Mouse (Mus musculus) retina, embryonic 14.5 days (tissue): ENCODE results near the gene Tom1l1.
"Not testable (repeated sequence)": the region's sequence is repeated elsewhere in the genome, so short reads cannot be mapped to it uniquely, and the experiment has no call there.

Experiments
- DNase-seq: peaks from one replicate; pipeline ENCODE4 v3.0.0-alpha.2; 2015; ENCODE audit warnings: low spot score

The Tom1l1 gene

DNA sequence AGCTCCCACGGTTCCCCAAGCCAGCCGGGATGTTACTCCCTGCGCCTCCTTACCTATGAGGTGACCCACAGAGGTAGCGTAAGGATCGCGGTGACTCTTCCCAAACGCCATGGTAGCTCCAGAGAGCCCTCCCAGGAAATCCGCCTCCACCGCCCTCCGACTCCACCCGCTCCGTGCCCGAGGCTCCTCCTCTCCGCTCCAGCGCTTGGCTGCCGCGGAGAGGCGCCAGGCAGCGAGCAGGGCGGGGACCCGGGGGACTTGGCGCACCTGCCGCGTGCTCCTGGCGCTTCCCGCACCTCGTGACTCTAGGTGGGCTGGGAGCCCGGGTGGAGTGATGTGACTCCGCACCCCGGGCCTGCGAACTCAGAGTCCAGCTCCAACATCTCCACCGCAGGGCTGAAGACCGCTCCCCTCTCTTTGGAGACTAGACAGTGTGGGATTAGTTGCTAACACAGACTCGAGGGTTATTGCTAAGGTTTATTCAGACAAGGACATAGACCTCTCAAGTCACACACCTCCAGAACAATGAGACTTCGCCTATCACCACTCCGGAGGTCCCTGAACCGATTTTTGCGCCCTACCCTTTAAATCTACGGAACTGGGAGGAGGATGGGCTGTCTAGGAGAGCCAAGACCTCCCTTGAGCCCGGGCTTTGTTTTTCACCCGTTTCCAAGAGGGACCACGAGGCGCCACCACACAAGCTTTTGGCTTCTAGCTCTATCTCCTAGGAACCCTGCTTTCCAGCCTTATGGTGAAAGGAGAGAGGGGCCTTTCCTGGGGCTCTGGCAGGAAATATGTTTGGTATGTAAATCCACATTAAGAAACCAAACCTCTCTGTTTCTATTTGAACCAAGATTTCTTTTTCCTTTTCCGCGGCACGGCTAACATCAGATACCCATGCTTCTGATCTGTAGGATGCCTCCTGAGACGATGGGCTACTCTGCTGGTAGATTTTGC lies at the start of gene Tom1l1:
TSS of gene Tom1l1 (minus strand) at position 907 of the 957 bp plus-strand sequence.
- DNase-seq, result peak; percentile 81

DNA sequence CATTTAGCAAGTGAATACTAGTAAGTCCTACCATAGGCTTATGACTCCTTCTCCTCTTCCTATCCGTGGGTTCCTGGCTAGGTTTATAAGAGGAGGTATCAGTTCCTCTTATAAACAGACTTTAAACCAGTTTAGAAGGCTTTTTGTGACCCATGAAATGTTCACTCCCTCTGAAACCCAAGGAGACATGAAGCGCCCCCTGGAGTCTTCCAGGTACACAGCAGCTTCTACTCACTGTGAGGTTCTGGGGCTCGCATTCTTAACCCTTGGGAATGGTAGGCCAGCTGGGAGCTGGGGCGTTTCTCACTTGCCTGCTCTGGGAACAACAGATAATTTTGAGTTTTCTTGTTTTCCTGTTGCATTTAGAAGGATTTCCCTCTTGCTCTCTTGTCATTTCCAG lies 45.4 kb upstream of the Tom1l1 start:
- no peak for DNase-seq

DNA sequence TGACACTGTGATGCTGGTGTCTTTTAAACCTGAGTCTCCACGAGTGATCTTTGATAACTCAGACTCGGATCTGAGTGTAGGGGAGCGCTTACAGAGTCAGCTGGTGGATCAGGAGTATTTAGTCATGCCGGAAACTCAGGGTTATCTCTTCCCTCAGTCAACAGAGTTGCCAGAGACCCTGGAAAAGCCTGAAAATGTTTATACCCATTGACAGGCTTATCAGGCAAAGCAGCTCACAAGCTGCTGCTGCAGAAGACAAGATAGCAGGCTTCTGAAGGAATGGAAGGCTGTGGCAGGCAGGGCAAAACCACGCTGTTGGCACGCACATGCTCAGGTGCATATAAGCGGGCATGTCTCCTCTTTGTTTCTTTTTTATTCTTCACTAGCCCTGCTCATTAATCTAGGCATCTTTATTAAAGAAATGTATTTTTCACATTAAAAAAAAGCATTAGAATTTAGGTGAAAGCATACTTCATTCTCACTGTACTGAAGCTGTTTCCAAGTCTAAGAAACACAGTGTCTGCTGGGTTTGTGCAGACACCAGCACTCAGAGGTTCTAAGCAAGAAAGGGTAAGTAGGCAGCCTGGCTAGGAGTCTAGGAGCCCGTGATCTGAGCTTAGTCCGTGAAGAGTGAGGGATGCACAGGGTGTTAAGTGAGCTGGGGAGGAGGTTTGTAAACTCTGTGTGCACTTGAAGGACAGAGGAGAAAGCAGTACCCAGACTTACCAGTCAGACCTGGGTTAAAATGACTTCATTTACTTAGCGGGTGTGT lies 39.4 kb upstream of the Tom1l1 start:
- DNase-seq, result no peak

DNA sequence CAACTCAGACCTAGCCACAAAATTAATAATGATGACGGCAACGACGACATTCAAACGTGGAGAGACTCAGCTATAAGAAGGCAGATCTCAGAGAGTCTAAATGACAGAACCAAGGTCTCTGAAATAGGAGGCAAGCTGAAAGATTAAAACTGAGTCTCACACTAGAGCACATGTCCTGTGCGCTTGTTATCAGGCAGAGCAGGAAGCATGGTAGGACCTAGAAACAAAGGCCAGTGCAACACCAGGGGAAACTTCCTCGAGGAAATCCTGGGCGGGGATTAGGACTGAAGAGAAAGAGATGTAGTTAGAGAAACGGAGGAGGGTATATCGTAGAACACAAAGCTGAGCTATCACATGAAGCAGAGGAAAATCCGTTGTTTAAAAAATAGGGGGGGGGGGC lies 38.6 kb upstream of the Tom1l1 start:
- DNase-seq, result no peak

DNA sequence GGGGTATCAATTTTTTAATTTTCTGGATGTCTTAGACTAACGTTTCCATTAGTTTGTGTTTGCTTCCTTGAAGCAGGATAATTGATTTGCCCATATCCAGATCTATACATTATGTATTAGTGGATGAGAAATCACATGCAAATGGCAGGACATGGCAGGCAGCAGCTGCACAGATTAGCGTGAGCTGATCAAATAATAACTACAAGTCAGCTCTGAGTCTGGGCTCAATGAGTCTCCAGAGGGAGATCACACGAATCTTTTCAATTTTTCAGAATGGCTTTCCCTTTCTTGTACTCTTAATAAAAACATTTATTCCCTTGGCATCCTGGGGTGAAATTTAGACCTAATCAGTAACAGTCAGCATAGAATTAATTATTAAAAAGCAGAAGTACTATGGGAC lies 34.1 kb upstream of the Tom1l1 start:
- DNase-seq, result no peak

DNA sequence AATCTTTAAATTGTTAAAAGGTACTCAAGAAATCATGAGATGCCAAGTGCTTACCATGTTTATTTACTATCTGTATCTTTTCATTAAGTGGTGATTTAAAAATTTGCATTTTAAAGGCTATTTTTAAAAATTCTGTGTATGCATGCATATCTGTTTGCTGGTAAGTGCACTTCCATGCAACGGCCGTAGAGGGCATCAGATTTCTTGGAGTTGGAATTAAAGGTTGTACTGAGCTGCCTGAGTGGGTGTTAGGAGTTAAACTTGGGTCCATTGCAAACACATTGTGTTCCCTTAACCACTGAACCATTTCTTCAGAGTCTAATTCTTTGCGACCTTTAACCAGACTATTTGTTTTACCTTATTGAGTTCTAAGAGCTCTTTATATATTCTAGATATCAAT lies 29.6 kb upstream of the Tom1l1 start:
- DNase-seq, result no peak

DNA sequence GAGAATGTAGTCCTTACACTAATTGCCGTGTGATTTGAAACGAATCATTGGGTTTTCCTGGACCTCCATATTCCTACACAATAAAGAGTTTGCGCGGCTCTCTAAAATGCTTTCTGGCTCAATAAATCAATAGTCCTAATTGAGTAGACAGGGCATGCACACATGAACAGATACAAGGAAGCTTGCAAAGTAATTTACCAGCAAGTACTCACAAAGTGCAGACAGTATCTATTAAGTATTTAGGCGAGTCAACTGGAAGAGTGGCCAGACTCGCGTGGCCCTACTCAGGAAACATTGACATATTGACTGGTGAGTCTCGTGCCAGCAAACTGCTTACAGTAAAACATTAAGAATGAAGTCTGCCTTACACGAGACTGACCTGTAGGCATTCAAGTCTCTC lies 23.4 kb upstream of the Tom1l1 start:
- peak; percentile 68 for DNase-seq

DNA sequence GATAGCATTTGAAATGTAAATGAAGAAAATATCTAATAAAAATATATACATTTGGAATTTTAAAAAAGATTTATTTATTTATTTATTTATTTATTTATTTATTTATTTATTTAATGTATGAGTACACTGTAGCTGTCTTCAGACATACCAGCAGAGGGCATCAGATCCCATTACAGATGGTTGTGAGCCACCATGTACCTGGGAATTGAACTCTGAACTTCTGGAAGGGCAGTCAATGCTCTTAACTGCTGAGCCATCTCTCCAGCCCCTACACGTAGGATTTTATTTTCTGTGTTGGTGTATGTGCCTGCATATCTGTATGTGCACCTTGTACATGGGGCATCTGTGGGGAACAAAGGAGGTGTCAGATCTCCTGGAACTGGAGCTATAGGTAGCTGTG lies 19.0 kb upstream of the Tom1l1 start:
- DNase-seq, result not testable (repeated sequence)

DNA sequence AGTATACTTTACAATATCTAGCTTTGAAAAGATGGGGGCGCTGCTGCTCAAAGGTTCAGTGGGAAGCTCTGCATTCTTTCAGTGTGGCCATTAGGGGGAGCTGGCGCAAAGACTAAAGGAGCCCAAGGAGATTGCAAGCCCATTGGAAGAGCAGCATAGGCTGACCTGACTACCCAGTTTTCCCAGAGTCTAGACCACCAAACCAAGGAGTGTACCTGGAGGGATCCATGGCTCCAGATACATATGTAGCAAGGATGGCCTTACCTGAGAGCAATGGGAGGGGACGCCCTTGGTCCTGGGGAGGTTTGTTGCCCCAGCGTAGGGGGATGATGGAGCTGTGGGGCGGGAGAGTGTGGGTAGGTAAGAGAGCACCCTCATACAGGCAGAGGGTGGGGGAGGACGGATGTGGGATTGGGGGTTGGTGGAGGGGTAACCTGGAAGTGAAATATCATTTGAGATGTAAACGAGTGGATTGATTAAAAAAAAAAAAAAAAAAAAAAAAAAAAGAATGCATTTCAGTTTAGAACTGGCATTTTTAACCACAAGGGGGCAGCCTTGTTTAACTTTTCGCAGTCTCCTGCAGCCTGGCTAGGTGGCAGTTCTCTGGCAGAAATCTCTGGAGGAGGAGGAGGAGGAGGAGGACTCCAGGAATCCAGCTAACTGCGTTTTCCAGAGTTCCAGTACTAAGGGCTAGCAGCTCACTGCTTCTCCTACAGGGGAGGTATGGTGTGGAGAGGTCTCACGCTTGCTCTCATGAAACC lies 9.5 kb upstream of the Tom1l1 start:
- DNase-seq, result peak; percentile 90

DNA sequence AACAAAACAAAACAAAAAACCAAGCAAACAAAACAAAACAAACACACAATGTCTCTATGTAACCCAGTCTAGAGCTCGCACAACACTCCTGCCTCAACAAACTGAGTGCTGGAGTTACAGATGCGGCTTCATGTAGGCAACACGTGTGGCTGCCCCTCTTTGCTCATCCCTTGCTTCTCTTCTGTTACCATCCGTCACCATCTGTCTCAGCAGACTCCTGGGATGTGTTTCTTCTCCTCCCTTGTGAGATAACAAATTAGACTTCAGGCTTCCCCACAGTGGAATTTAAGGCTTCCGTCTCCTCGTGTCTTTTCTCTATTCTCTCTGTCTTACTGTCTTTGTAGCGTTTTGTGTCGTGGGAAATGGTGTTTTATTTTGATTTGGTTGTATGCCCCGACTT lies 7.6 kb upstream of the Tom1l1 start:
- no peak for DNase-seq

DNA sequence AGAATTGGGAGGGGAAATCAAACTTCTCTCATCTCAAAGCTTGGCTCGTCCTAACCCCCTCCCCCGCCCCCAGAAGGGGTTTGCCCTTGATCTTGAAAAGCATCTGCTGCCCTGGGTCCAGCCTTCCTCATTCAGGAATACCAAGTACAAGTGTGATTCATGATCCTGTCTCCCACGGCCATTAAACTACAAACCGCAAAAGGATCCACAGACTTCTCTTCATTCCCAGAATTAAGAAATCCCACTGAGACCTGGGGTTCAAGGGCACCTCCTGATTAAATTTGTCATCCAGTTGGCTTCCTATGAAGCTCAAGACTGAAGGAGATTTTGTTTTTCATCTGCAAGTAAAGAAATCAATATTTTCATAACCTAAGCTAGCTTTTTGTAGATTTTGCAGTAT lies 6.0 kb upstream of the Tom1l1 start:
- DNase-seq, result no peak

DNA sequence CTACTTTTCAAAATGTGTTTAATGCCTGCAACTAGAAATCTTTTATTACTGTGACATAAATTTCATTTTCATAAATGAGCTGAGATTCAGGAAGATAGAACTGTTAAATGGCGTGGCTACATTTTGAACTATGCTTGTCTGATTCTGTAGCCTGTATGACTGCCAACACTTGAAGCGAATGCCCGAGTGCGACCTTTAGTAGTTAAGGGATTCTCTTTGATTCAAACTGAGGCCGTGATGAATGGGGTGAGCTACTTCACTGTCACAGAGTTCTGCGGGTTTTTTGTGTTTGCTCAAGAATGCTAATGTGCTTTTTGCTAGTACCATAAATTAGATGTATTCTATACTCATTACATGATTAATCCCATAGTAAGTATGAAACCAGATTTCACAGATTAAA lies 2.2 kb upstream of the Tom1l1 start:
- DNase-seq, result no peak

DNA sequence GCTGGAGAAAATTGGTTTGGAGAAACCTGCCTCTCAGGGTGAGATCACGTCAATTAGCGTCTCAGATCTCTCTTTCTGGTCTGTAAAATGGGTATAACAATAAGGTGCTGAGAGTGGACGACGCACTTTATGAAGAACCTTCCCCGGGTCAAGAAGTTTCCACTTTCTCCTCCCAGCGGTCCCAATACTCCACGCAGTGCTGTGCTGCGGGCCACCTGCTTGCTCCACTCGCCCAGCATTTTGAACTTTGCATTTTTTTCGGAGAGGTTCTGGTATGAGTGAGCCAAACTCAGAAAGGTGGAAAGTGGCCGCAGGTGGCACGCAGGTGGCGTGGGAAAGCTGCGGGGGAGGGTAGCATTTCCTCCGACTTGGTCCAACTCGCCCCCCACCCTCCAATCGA lies 1.1 kb downstream of the Tom1l1 start:
- DNase-seq, result no peak

DNA sequence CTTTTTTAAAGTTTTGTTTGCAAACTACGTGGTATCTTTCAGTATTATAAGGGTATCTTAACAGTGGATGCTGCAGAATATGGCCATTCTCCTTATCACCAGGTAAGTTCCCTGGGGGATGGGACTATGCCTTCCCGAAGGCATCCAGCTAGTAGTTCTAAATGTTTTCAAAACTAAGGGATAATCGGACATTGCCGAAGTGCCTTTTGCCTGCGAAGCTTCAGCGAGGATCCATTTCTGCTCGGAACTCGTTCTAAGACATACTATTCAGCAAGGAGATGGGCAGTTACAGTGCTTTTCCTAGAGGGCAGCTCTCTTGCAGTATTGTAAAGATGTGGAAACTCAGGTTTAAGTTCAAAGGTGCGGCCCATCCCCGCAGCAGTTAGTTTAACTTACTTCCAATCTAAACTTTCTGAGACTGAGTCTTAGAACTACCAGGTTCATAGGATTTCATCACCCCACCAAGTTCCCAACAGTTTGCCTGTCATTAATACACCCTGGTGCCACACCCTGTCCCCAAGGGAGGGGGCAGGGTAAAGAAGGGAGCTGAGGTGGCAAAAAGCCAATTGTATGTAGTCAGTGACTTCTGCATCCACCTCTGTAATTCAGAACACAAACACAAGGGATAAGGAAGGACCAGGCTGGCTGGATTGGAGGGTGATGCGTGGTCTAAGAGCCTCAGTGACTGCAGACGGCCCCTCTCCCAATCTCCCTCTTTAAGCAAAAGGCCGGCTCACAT lies 1.7 kb downstream of the Tom1l1 start:
- no peak for DNase-seq

DNA sequence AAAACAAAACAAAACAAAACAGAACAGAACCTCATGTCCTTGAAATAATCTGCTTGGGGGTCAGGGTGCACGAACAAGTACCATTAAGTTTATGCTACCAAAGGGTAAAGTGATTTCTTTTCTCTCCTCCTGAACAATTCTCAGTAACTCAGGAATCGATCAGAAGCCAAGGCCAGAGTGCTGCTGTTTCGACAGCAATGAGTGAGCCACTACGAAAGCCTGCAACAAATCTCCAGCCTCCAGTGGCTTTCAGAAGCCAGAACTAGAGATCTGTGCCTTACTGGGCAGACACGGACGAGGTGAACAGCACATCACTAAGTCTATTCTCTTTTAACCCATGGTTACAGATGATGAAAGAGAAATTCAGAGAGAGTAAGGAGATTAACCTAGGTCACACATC lies 3.0 kb downstream of the Tom1l1 start:
- DNase-seq, result no peak

DNA sequence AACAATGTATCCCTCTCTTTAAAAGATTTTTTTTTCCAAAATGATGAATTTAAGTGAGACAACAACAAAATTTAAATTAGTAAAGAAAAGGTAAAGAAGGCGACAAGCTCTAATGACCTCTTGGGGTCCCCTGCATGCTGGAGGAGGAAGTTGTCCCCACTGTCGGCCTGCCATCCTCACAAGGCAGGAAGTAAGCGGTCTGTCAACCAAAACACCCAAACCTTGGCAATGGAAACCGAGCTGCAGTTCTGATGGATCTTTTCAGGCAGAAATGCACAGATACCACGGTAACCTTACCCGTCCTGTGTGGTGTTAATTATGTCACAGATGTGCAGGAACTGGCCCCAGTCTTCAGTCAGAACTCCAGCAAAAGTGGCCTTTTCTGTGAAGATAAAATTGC lies 3.4 kb downstream of the Tom1l1 start:
- DNase-seq, result no peak

DNA sequence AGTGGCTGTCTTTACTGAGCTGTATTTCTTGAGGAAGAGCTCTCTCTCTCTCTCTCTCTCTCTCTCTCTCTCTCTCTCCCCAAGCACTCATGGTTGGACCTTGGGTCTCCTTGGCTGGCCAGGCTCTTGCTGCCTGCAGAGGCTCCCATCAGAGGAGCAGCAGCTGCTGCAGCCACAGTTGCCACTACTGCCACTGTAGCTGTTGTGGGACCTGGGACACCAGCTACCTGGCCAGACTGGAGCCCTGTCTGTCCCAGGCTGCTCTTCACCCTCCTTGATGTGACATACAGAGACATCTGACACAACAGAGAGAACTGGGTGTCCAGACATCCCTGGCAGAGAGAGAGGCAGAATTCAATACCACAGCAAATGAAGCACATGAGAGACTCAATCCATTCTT lies 7.0 kb downstream of the Tom1l1 start:
- DNase-seq, result no peak

DNA sequence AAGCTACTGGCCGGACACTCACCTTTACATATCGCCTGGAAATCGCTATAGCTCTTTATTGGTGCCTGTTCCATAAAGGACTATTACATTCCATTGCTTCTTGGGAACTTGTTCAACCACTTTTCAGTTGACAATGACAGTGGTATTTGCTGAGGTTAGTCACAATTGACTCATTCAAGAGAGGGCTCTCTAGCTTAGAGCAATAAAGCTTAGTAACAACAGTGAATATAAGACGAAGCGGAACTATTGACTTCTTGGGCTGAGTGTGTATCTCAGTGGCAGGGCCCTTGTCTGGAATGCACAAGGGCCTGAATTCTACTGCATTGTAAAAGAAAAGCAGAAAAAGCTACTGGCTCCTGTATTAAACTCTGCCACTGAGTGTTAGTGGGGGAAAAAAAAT lies 9.6 kb downstream of the Tom1l1 start:
- no peak for DNase-seq

DNA sequence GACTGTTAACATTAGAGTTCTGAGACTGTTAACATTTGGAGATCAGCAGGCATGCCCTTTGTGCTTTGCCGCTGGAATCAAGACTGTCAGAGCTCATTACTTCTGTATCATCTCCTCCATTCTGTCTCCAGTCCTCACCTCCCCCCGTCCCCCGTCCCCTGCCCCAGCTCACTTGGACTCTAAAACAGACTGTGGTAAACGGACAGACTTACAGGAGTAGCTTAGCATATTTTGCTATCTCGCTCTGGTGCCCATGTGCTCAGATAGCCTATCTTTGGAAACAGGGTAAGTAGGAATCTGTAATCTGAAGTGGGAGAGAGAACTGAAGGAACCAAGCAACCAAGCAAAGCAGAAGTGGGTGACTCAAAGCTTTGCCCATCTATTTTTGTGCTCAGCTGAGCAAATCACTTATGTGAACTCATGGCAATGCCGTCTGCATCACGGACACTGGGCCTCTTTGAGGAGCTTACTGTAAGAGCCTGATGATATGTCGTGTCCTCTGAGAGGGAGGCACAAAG lies 10.3 kb downstream of the Tom1l1 start:
- DNase-seq, result peak; percentile 84

DNA sequence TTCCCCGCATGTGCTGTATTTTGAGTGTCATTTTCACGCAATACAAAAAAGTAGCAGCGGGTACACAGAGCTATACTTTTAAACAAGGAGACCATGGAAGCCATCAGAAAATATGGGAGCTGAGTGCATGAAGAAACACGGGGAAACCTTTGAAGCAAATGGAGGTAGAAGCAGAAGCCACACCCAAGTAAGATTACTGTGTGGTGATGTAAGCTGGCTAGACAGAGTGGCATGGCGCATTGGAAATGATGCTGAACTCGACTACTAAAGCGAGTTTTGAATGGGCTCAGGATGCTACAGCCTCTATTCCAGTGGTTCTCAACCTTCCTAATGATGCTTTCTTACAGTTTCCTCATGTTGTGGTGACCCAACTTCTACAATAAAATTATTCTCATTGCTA lies 11.1 kb downstream of the Tom1l1 start:
- no peak for DNase-seq

DNA sequence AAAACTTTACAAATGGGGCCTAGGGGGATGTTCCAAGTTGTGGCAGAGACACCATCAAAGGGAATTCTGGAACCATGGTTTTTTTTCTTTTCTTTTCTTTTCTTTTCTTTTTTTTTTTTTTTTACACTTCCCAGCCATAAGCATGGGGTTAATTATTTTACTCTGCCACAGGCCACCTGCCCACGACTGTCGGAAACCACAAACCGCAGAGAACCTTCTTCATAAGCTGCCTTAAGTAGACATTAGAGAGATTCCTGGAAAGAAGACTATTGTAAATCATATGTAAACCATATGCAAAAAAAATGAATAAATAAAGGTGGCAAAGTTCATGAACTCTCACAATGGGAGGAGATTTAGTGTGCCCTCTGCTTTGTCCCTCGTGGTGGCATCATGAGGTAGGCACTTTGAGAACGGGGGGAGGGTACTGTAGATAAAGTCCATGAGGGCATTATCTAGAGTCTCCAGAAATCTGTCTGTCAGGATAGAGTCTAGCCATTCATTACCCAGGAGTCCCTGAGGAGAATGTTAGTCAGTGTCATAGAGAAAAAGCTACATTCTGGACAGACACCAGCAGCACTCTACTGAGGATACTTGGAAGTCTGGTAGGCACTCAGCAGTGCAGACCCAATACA lies 12.6 kb downstream of the Tom1l1 start:
- no peak for DNase-seq
